Mouse (Mus musculus) urinary bladder, postnatal 0 days (tissue): ENCODE measurements around the gene Krtap1-3. TPM values are rescaled to one million over a fixed set of nuclear protein-coding genes. Genes with fewer than 3 reads are reported as not detected.

Experiments
- polyA plus RNA-seq: library from polyadenylated mRNA; unstranded; fragments of >200 nt; fragmentation: Nextera tagmentation; extraction: Ambion mirVana; gene quantifications from 2 replicates; pipeline ENCODE4 v1.2.1, GENCODE M21; 2015

The Krtap1-3 gene
- not detected in 2 replicates for polyA plus RNA-seq

DNA sequence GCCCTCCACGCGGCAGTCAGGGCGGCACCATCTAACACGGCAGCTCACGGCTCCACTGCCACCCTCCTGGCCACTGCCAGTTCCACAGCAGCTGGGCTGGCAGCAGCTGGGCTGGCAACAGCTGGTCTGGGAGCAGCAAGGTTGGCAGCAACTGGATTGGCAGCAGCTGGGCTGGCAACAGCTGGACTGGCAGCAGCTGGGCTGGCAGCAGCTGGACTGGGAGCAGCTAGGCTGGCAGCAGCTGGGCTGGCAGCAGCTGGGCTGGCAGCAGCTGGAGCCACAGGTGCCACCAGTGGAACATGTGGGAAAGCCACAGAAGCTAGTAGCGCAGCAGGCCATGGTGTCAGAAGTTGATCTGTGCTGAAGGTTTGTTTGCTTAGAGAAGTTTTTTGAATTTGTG, at the start of gene Krtap1-3:
Krtap1-3 (minus strand) TSS at position 359 of the 400 bp plus-strand sequence.

GRCm38 (mm10) chr11:99634653-99635134, 43.6 kb upstream of the Krtap1-3 start, which contains the start of gene Krtap4-2:
Gene Krtap4-2, minus strand, starts transcription at chr11:99635084.

GRCm38 (mm10) chr11:99628138-99628537, 37.0 kb upstream of the Krtap1-3 start, which contains the start of gene Krtap4-1:
Gene Krtap4-1, minus strand, starts transcription at chr11:99628238.

DNA sequence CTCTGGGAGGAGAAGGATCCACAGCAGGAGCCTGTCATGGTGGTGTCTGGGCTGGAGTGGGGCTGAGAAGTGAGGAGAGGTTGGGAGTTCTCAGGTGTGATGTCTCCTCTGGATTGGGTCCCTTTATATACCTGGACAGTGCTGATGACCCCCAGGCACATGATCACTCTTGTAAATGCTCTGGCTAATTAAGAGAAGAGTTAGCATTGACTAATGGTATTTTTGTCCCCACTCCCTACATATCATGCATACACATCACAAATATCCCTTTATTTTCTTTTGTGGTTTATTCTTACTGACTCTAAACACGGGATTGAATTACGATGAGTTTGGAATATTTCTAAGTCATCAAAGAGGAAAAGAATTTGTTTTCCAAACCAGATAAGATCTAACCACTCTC, 29.2 kb upstream of the Krtap1-3 start, which contains the start of gene Gm11562:
Gm11562 (minus strand) TSS at position 101 of the 400 bp plus-strand sequence.

DNA sequence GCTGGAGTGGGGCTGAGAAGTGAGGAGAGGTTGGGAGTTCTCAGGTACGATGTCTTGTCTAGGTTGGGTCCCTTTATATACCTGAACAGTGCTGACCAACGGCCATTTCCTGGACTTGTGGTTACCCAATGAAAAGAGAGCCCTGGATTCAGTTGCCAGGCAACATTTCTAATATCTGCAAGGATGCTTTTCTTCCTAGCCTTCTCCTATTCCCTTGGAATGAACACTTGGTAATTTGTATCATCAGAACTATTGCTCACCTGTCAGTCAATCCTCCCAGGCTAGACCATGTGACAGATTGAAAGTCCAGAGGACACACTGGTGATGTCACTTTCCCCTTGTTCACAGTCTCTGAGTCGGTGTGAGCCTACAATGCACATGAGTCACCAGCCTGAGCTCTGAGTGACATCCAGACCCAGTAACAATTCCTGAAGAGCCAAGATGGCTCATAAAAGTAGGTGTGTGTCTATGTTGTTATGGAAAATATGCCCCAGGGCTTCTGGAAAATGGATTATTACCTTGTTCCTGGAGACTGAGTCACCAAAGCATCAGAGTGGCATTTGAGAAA, 23.7 kb upstream of the Krtap1-3 start, which contains the start of gene Krtap2-4:
Krtap2-4 (minus strand) TSS at position 51 of the 568 bp plus-strand sequence.

DNA sequence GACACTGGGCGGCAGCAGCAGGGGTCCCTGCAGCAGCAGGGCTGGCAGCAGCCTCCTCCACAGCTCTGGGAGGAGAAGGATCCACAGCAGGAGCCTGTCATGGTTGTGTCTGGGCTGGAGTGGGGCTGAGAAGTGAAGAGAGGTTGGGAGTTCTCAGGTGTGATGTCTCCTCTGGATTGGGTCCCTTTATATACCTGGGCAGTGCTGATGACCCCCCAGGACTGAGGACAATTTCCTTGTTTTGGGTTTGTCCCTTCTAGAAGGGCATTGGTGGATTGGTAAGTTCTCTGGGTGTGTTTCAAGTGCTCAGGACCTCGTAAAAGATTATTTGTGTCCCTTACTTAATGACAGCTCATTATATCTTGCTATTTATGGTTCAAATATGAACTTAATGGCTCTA, 18.9 kb upstream of the Krtap1-3 start, which contains the start of gene Gm11937:
Gm11937 (minus strand) TSS at position 101 of the 400 bp plus-strand sequence.

DNA sequence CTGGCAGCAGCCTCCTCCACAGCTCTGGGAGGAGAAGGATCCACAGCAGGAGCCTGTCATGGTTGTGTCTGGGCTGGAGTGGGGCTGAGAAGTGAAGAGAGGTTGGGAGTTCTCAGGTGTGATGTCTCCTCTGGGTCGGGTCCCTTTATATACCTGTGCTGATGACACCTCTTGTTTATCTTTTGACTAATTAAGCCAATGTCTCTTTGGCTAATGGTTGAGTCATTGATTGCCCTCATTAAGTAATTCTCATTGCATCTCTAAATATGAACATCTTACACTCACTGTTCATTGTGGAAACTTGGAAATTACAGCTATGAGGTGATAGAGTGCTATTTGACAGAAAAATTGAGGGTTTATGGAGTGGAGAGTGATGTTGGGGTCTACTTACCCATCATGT, 12.1 kb upstream of the Krtap1-3 start, which contains the start of gene Gm11938:
Gm11938 (minus strand) TSS at position 101 of the 400 bp plus-strand sequence.

GRCm38 (mm10) chr11:99597742-99598141, 6.6 kb upstream of the Krtap1-3 start, which contains the start of gene Krtap9-3:
Gene Krtap9-3, minus strand, starts transcription at chr11:99598105.

GRCm38 (mm10) chr11:99583245-99583704, 7.9 kb downstream of the Krtap1-3 start, which contains the start of gene Krtap1-4:
Gene Krtap1-4, minus strand, starts transcription at chr11:99583654.

DNA sequence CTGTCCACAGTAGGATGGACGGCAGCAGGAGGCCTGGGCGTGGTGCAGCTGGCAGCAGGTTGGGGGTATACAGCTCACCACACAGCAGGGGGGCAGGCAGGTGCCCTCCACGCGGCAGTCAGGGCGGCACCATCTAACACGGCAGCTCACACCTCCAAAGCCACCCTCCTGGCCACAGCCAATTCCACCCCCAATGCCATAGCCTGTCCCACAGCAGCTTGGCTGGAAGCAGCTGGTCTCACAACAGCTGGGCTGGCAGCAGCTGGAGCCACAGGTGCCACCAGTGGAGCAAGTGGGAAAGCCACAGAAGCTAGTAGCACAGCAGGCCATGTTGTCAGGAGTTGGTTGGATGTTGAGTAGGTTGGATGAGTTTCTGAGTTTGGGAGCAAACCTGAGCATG, 10.5 kb downstream of the Krtap1-3 start, which contains the start of gene Krtap1-5:
Krtap1-5 (minus strand) TSS at position 381 of the 400 bp plus-strand sequence.

DNA sequence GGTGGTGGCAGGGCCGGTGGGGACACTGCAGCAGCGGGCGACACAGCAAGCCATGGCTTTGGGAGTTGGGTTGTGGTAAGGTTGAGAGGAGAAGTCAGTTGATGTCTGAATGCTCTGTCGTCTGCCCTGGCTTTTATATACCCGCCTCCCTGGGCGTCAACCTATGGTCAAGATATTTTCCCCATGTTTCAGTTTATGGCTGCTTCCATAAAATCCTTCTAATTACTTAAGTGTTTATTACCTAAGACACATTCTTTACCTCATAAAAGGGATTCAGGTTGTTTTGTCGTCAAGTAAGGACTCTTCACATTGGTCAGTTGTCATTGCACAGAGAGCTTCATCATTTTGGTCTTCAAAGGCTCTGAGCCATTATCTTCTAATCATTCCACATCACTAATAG, 24.6 kb downstream of the Krtap1-3 start, which contains the start of gene Krtap3-1:
Krtap3-1 (minus strand) TSS at position 101 of the 400 bp plus-strand sequence.

GRCm38 (mm10) chr11:99559366-99559765, 31.8 kb downstream of the Krtap1-3 start, which contains the start of gene Gm11939:
Gene Gm11939, minus strand, starts transcription at chr11:99559466.

GRCm38 (mm10) chr11:99556753-99557152, 34.4 kb downstream of the Krtap1-3 start, which contains the start of gene Krtap3-2:
Gene Krtap3-2, minus strand, starts transcription at chr11:99556853.

GRCm38 (mm10) chr11:99550765-99551164, 40.4 kb downstream of the Krtap1-3 start, which contains the start of gene Krtap3-3:
Gene Krtap3-3, minus strand, starts transcription at chr11:99550865.

Other genes starting within 250 kb of the Krtap1-3 start
- gene Krt27, start 240.2 kb downstream of the Krtap1-3 start, polyA plus RNA-seq: not detected in 2 replicates
- 0.10 TPM in 1 of 2 replicates, not detected in the other for gene Krt28, start 216.4 kb downstream of the Krtap1-3 start, polyA plus RNA-seq
- 13.5 and 14.5 TPM in 2 replicates for gene Krt10, start 202.0 kb downstream of the Krtap1-3 start, polyA plus RNA-seq
- gene Krt12, start 169.1 kb downstream of the Krtap1-3 start, polyA plus RNA-seq: not detected in 2 replicates
- 71.7 and 82.2 TPM in 2 replicates for gene Krt20, start 153.2 kb downstream of the Krtap1-3 start, polyA plus RNA-seq
- gene Krt23, start 98.2 kb downstream of the Krtap1-3 start, polyA plus RNA-seq: 2.6 and 3.4 TPM in 2 replicates
- gene Krt39, start 70.0 kb downstream of the Krtap1-3 start, polyA plus RNA-seq: not detected in 2 replicates
- not detected in 2 replicates for gene Krt40, start 48.2 kb downstream of the Krtap1-3 start, polyA plus RNA-seq
- not detected in 2 replicates for gene Krtap3-3, start 40.5 kb downstream of the Krtap1-3 start, polyA plus RNA-seq
- gene Krtap3-2, start 34.5 kb downstream of the Krtap1-3 start, polyA plus RNA-seq: not detected in 2 replicates
- not detected in 2 replicates for gene Gm11939, start 31.9 kb downstream of the Krtap1-3 start, polyA plus RNA-seq
- not detected in 2 replicates for gene Krtap3-1, start 24.7 kb downstream of the Krtap1-3 start, polyA plus RNA-seq
- 0.12 TPM in 1 of 2 replicates, not detected in the other for gene Krtap1-5, start 10.3 kb downstream of the Krtap1-3 start, polyA plus RNA-seq
- not detected in 2 replicates for gene Krtap1-4, start 7.7 kb downstream of the Krtap1-3 start, polyA plus RNA-seq
- not detected in 2 replicates for gene Krtap9-3, start 6.8 kb upstream of the Krtap1-3 start, polyA plus RNA-seq
- not detected in 2 replicates for gene Gm11938, start 12.0 kb upstream of the Krtap1-3 start, polyA plus RNA-seq
- gene Gm11937, start 18.9 kb upstream of the Krtap1-3 start, polyA plus RNA-seq: not detected in 2 replicates
- not detected in 2 replicates for gene Krtap2-4, start 23.5 kb upstream of the Krtap1-3 start, polyA plus RNA-seq
- not detected in 2 replicates for gene Gm11562, start 29.1 kb upstream of the Krtap1-3 start, polyA plus RNA-seq
- gene Krtap4-1, start 36.9 kb upstream of the Krtap1-3 start, polyA plus RNA-seq: not detected in 2 replicates
- not detected in 2 replicates for gene Krtap4-2, start 43.7 kb upstream of the Krtap1-3 start, polyA plus RNA-seq
- gene Krtap4-7, start 52.8 kb upstream of the Krtap1-3 start, polyA plus RNA-seq: not detected in 2 replicates
- not detected in 2 replicates for gene Gm11555, start 58.9 kb upstream of the Krtap1-3 start, polyA plus RNA-seq
- not detected in 2 replicates for gene Gm11563, start 67.6 kb upstream of the Krtap1-3 start, polyA plus RNA-seq
- gene Krtap4-6, start 74.6 kb upstream of the Krtap1-3 start, polyA plus RNA-seq: not detected in 2 replicates
- gene Gm14190, start 99.4 kb upstream of the Krtap1-3 start, polyA plus RNA-seq: not detected in 2 replicates
- not detected in 2 replicates for gene Gm14180, start 143.0 kb upstream of the Krtap1-3 start, polyA plus RNA-seq
- not detected in 2 replicates for gene Gm11595, start 181.6 kb upstream of the Krtap1-3 start, polyA plus RNA-seq
- gene Krtap4-8, start 189.4 kb upstream of the Krtap1-3 start, polyA plus RNA-seq: not detected in 2 replicates
- not detected in 2 replicates for gene Krtap4-9, start 193.9 kb upstream of the Krtap1-3 start, polyA plus RNA-seq
- gene Gm11596, start 202.1 kb upstream of the Krtap1-3 start, polyA plus RNA-seq: not detected in 2 replicates
- gene Gm11569, start 207.6 kb upstream of the Krtap1-3 start, polyA plus RNA-seq: not detected in 2 replicates
- not detected in 2 replicates for gene Gm11554, start 213.1 kb upstream of the Krtap1-3 start, polyA plus RNA-seq
- not detected in 2 replicates for gene Krtap4-13, start 218.6 kb upstream of the Krtap1-3 start, polyA plus RNA-seq
- gene Gm11564, start 224.3 kb upstream of the Krtap1-3 start, polyA plus RNA-seq: not detected in 2 replicates
- gene 2300003K06Rik, start 246.7 kb upstream of the Krtap1-3 start, polyA plus RNA-seq: not detected in 2 replicates